Mouse (Mus musculus) kidney, postnatal 10 days (tissue): ENCODE results near the gene Ugt1a2.
"Not testable (repeated sequence)": the region's sequence is repeated elsewhere in the genome, so short reads cannot be mapped to it uniquely, and the experiment has no call there.

Experiments
- DNase-seq: peaks from one replicate; pipeline ENCODE4 v3.0.0; 2021; ENCODE audit warnings: mixed read lengths

Gene Ugt1a2

DNA sequence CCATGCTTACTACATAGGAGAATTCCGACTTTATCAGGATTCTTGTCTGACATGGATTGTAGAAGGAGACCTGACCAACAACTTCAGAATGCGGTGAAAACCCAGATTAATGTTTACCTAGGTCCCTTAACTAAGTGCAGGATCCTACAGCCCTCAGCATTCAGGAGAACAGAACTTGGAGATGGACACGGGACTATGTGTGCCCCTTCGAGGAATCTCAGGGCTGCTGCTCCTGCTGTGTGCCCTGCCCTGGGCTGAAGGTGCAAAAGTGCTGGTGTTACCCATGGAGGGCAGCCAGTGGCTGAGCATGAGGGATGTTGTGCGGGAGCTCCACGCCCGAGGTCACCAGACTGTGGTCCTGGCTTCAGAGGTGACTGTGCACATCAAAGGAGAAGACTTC is at the start of gene Ugt1a2:
Gene Ugt1a2, plus strand, starts transcription at position 146 of the 400 bp plus-strand sequence.
- DNase-seq: peak; percentile 36

GRCm38 (mm10) chr1:88158430-88158829 is 42.0 kb upstream of the Ugt1a2 start:
- no peak for DNase-seq

GRCm38 (mm10) chr1:88165711-88166110 is 34.7 kb upstream of the Ugt1a2 start, which contains the start of gene Ugt1a5:
Gene Ugt1a5, plus strand, starts transcription at chr1:88166012.
- no peak for DNase-seq

DNA sequence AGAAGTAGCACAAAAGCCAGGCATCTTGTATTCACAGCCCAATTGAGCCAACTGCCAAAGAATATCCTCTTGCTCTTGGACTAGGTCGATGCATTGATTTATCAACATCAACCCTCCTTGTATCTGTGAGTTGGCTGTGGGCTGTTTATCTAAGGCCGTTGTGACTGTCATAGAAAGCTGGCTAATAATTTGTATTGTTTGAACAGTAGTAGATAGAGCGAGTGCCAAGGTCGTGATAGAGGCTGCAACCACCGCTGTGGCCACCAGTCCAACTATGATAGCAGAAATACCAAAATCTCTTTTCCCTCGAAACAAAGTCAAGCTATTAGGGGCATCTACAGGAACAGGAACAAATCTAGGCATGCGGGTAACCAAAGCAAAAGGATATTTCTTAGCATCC is 28.2 kb upstream of the Ugt1a2 start:
- DNase-seq: not testable (repeated sequence)

- DNase-seq: no peak
Observed at GRCm38 (mm10) chr1:88179657-88180056, 20.7 kb upstream of the Ugt1a2 start.

- DNase-seq: no peak
Observed at GRCm38 (mm10) chr1:88186325-88186935, 14.0 kb upstream of the Ugt1a2 start.

DNA sequence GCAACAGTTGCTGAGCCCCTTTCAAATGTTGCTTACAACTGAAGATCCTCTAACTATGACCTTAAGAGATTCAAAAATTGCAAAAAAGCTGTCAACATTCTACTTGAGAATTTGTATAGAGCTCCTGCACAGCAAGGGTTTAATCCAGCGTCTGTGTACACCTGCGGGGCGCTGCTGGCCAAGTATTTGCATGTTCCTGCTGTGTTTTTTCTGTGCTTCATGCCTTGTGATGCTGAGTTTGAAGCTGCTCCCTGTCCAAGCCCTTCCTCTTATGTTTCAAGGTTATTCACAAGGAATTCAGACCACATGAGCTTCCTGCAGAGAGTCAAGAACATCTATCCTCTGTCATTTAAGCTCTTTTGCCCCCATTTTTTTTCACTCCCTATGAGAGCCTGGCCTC is 8.3 kb upstream of the Ugt1a2 start:
- no peak for DNase-seq

- peak; percentile 70 for DNase-seq
Observed at GRCm38 (mm10) chr1:88195687-88196086, 4.7 kb upstream of the Ugt1a2 start.

- no peak for DNase-seq
Observed at GRCm38 (mm10) chr1:88197443-88197842, 3.0 kb upstream of the Ugt1a2 start.

DNA sequence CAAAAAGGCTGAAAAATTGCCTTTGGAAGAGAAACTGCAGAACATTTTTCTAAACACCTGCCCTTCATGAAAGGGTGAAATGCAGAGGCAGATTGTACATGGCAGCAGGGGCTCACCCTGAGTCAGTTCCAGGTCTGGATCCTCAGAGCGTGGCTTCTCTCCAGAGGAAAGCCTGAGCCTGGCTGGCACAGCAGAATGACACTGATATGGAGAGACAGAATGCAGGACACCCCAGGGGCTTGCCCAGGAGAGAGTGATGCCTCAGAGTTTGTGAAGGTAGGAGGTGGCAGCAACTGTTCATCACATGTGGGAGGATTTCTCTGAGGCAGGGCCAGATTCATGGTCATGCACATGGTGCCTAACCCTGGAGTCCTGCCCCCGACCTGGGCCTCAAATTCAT is 405 bp upstream of the Ugt1a2 start:
- no peak for DNase-seq

DNA sequence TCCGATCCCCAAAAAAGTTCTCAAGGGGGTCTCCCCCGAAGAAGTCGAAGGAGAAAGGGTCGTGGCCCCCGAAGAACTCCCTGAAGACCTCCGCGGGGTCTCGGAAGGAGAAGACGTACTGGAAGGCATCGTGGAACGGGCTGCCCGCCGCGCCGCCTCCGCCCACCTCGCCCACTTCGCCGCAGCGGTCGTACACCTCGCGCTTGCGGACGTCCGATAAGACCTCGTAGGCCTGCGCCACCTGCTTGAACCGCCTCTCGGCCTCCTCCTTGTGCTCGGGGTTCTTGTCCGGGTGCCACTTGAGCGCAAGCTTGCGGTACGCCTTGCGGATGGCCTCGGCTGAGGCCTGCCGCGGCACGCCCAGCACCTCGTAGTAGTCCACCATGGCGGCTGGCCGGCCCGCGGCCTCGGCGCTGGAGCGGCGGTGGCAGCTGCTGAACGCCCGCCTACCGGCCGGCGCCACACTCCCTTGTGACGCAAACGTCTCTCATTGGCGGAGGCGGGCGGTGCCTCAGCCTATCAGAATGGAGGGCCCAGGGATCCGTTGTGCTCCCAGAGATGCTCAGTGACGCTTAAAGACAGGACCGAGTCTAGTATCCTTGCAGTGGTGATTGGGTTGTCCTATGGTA is 5.0 kb downstream of the Ugt1a2 start, which contains the start of gene Dnajb3:
Gene Dnajb3, minus strand, starts transcription at position 489 of the 629 bp plus-strand sequence.
- DNase-seq: peak; percentile 88

DNA sequence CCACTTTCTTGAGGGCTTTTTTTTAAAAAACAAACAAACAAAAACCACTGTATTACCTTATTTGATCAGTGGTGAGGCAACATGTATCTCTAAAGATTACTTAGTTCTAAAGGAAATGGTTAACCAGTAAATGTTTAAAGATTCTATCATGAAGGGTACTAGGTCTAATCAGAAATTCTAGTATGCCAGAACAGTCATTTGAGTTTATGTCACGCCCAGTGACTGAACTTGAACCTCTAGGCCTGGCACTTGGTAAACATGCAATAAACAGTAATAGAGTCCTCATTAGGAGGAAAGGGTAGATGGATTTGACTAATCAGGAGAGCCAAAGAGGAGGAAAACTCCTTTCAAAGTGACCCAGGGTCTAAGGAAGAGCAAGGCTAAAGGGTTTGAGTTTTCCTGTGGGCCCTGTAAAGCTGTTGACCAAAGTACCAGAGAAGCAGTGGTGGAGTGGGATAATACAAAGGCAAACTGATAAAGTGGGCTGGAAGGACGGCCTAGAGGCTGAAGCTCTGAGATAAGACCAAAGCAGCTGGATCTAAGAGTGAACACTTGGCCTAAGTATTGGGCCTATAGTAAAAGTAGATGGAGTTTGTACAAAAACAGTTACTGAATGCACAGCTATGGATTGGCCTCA is 6.6 kb downstream of the Ugt1a2 start:
- no peak for DNase-seq

DNA sequence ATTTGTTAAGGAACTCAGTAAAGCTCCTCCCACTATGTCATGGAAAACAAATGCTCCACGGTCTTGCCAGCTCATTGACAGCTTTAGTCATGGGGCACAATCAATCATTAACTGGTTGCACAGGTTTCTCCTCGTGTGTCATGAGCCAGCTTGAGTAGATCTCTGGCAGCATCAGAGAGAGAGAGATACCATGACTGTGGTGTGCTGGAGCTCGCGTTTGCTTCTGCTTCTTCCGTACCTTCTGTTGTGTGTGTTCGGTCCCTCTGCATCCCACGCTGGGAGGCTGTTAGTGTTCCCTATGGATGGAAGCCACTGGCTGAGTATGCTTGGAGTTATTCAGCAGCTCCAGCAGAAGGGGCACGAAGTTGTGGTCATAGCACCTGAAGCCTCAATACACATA is 11.4 kb downstream of the Ugt1a2 start, which contains the start of gene Ugt1a1:
Gene Ugt1a1, plus strand, starts transcription at position 148 of the 400 bp plus-strand sequence.
- DNase-seq: no peak

- DNase-seq: no peak
Observed at GRCm38 (mm10) chr1:88212341-88213045, 12.1 kb downstream of the Ugt1a2 start.

GRCm38 (mm10) chr1:88213061-88213460 is 12.7 kb downstream of the Ugt1a2 start:
- no peak for DNase-seq

GRCm38 (mm10) chr1:88213766-88214461 is 13.5 kb downstream of the Ugt1a2 start:
- peak; percentile 15 for DNase-seq

DNA sequence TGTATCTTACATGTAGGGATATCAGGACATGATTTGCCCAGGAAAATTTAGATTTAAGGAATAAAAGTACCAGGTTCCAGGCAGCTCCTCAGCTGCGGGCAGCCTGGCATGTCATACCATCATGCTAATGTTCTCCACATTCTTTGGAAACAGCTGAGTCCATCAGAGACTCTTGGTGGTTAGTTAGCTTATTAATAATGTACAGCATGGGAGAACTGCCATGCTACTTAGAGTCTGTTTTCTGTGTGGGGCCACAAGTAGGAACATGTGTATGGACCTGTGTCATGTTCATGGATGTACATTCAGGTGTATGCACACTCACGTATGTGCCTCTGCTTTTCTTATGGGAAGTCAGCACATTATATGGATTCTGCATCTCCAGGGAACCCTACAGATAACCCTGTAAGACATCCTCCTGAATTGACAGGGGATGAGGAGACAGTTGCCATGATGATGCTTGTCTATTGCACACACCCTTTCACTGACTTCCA is 14.1 kb downstream of the Ugt1a2 start:
- DNase-seq: no peak

DNA sequence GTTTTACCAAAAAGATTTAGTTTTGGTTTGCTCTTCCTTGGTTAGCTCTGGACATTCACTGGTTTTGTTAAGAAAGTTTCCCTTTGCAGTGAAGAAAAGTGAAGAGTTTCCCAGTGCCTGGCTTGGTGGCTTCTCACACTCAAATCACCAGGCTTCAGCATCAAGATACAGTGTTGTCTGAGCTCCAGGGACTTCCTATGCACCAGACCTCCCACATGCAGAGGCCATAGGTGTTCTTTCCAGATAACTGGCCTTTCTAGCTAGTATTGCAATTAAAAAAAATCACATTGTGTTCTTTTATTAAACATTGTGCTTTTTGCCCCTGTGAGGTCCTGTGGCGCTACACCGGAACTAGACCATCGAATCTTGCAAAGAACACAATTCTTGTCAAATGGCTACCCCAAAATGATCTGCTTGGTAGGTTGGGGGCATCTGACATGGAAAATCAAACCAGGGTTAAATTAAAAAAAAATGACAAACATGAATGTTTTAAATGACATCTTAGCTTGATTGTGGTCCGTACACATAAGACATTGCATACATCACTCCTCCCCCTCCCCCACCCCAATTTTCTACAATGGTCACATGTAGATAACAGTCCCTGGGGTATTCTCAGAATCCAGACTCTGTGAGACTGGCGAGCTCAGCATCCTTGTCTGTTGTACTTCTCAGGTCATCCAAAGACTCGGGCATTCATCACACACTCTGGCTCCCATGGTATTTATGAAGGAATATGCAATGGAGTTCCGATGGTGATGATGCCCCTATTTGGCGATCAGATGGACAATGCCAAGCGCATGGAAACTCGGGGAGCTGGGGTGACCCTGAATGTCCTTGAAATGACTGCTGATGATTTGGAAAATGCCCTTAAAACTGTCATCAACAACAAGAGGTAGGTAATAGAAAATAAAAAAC is 15.3 kb downstream of the Ugt1a2 start:
- no peak for DNase-seq

DNA sequence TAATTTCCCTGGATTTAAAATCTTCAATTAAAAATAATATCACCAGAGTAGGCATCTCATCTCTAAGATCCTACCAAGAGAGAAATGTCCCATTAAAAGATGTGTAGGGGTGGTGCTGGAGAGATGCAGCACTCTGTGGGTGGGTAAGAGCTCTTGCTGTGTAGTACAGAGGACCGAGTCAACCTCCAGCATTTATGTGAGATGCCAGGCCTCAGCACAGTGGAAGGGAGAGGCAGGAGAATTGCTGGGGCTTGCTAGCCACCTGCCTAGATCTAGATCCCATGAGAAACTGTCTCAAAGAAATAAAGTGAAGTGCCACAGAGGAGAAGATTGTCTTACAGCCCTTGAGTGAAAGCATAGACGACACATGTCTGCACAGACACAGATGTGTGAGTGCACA is 16.1 kb downstream of the Ugt1a2 start:
- DNase-seq: no peak

- DNase-seq: peak; percentile 32
Observed at GRCm38 (mm10) chr1:88217144-88217543, 16.7 kb downstream of the Ugt1a2 start.

- DNase-seq: no peak
Observed at GRCm38 (mm10) chr1:88217576-88217975, 17.2 kb downstream of the Ugt1a2 start.
